Mouse (Mus musculus): Measurements from ENCODE around the gene Cdh13.

- TF ChIP-seq CTCF (IDR thresholded peaks at IDR 0.05; ENCODE audit: low read depth), result no peak
- no peak for TF ChIP-seq EP300 (optimal IDR thresholded peaks at IDR 0.05)
Observed at GRCm38 (mm10) chr8:118448011-118448410, 164.5 kb downstream of the Cdh13 start.

Measured in stomach, postnatal 0 days (tissue).